Mouse (Mus musculus): ENCODE results near the gene Otub1. TPM values are rescaled to one million over a fixed set of nuclear protein-coding genes. Genes with fewer than 3 reads are reported as not detected.

The Otub1 gene
- 62.7 TPM for polyA plus RNA-seq (2017; shearing (Covaris generic))

GRCm38 (mm10) chr19:7205753-7206736 is at the start of gene Otub1:
Gene Otub1 (minus strand): TSS chr19:7206316.

GRCm38 (mm10) chr19:7240782-7241690 is 34.9 kb upstream of the Otub1 start, which contains the start of gene Naa40:
Gene Naa40 (minus strand): TSS chr19:7241183.

GRCm38 (mm10) chr19:7217162-7217925 is 11.2 kb upstream of the Otub1 start, which contains the start of gene Cox8a:
Gene Cox8a (minus strand): TSS chr19:7217616.

Other genes starting within 250 kb of the Otub1 start
- 30.5 TPM for gene Ppp1r14b, start 231.3 kb downstream of the Otub1 start, polyA plus RNA-seq (2017; shearing (Covaris generic))
- 14.8 TPM for gene Plcb3, start 229.8 kb downstream of the Otub1 start, polyA plus RNA-seq (2017; shearing (Covaris generic))
- 57.8 TPM for gene Fkbp2, start 225.8 kb downstream of the Otub1 start, polyA plus RNA-seq (2017; shearing (Covaris generic))
- gene Vegfb, start 218.7 kb downstream of the Otub1 start, polyA plus RNA-seq (2017; shearing (Covaris generic)): 1.9 TPM
- 44.5 TPM for gene Dnajc4, start 213.7 kb downstream of the Otub1 start, polyA plus RNA-seq (2017; shearing (Covaris generic))
- gene Nudt22, start 210.2 kb downstream of the Otub1 start, polyA plus RNA-seq (2017; shearing (Covaris generic)): 32.2 TPM
- 5.9 TPM for gene Trpt1, start 210.2 kb downstream of the Otub1 start, polyA plus RNA-seq (2017; shearing (Covaris generic))
- 435 TPM for gene Fermt3, start 186.8 kb downstream of the Otub1 start, polyA plus RNA-seq (2017; shearing (Covaris generic))
- 257 TPM for gene Stip1, start 166.3 kb downstream of the Otub1 start, polyA plus RNA-seq (2017; shearing (Covaris generic))
- gene Macrod1, start 149.5 kb downstream of the Otub1 start, polyA plus RNA-seq (2017; shearing (Covaris generic)): 1.7 TPM
- 0.09 TPM for gene Flrt1, start 100.6 kb downstream of the Otub1 start, polyA plus RNA-seq (2017; shearing (Covaris generic))
- 556 TPM for gene Cox8a, start 11.3 kb upstream of the Otub1 start, polyA plus RNA-seq (2017; shearing (Covaris generic))
- gene Naa40, start 34.9 kb upstream of the Otub1 start, polyA plus RNA-seq (2017; shearing (Covaris generic)): 47.0 TPM
- gene Rcor2, start 61.0 kb upstream of the Otub1 start, polyA plus RNA-seq (2017; shearing (Covaris generic)): not detected
- gene Mark2, start 135.5 kb upstream of the Otub1 start, polyA plus RNA-seq (2017; shearing (Covaris generic)): 83.4 TPM
- gene Spindoc, start 176.7 kb upstream of the Otub1 start, polyA plus RNA-seq (2017; shearing (Covaris generic)): 6.5 TPM
- 0.09 TPM for gene 2700081O15Rik, start 211.3 kb upstream of the Otub1 start, polyA plus RNA-seq (2017; shearing (Covaris generic))

Measured in activated CD4-positive, CD25-positive, alpha-beta regulatory T cell, adult 9 weeks (primary cell).